Mouse (Mus musculus) lung, adult 2 months (tissue): ENCODE measurements around the gene Tagln3.

Source experiments
- CTCF ChIP-seq: fragments of 200-500 bp; IDR thresholded peaks from 2 replicates; pipeline ENCODE4 v1.5.1; 2011; ENCODE audit warnings: mild to moderate bottlenecking, low read length, control low read depth; ENCODE audit not compliant: insufficient read depth
- POLR2A ChIP-seq: fragments of 200-500 bp; IDR thresholded peaks from 2 replicates; pipeline ENCODE4 v1.6.1; 2011; ENCODE audit warnings: low read depth, mild to moderate bottlenecking, control low read depth, low read length, borderline replicate concordance; ENCODE audit errors: extremely low read depth

GRCm38 (mm10) chr16:45713261-45713660, 11.1 kb downstream of the Tagln3 start:
- TF ChIP-seq CTCF: no peak
- TF ChIP-seq POLR2A: no peak
